Mouse (Mus musculus) spleen, adult 2 months (tissue): ENCODE measurements around the gene Wdfy3.

Source experiments
- CTCF ChIP-seq: fragments of 200-500 bp; IDR thresholded peaks from 2 replicates; pipeline ENCODE4 v1.5.1; 2011; ENCODE audit warnings: mild to moderate bottlenecking, inconsistent platforms; ENCODE audit not compliant: insufficient read depth, insufficient read length, insufficient replicate concordance; ENCODE audit errors: extremely low read depth
- POLR2A ChIP-seq: fragments of 200-500 bp; IDR thresholded peaks from 2 replicates; pipeline ENCODE4 v1.6.1; 2011; ENCODE audit warnings: low read depth, low read length, inconsistent platforms

- TF ChIP-seq CTCF (no peak), POLR2A (no peak)
Measured at GRCm38 (mm10) chr5:101878403-101878802, 191.3 kb downstream of the Wdfy3 start.
